Mouse (Mus musculus) kidney, adult 2 months (tissue): ENCODE results near the gene Prdm2. TPM values are rescaled to one million over a fixed set of nuclear protein-coding genes. Genes with fewer than 3 reads are reported as not detected.
A peak's percentile ranks its signal among the peaks of the same experiment; 100 is the strongest.

ENCODE experiments used
- DNase-seq: peaks from one replicate; pipeline ENCODE4 v3.0.0; 2021
- H3K27ac ChIP-seq: fragments of 200-500 bp; 2 replicates; pipeline ENCODE4 v1.5.1; 2012; ENCODE audit warnings: low read depth, low read length, control low read depth, inconsistent platforms; ENCODE audit not compliant: insufficient read depth
- H3K27me3 ChIP-seq: fragments of 200-500 bp; replicated peaks from 2 replicates; pipeline ENCODE4 v1.6.1; 2012; ENCODE audit warnings: mild to moderate bottlenecking, moderate library complexity, low read length, inconsistent platforms; ENCODE audit not compliant: control insufficient read depth, insufficient read depth
- H3K36me3 ChIP-seq: fragments of 200-500 bp; 2 replicates; pipeline ENCODE4 v1.6.1; 2012; ENCODE audit warnings: mild to moderate bottlenecking, moderate library complexity, low read length, inconsistent platforms; ENCODE audit not compliant: control insufficient read depth, insufficient read depth
- H3K4me1 ChIP-seq: fragments of 200-500 bp; 2 replicates; pipeline ENCODE4 v1.6.1; 2011; ENCODE audit warnings: low read length; ENCODE audit not compliant: control insufficient read depth, insufficient read depth
- H3K4me3 ChIP-seq: fragments of 200-500 bp; 2 replicates; pipeline ENCODE4 v1.5.1; 2011; ENCODE audit warnings: mild to moderate bottlenecking, low read depth, low read length, control low read depth; ENCODE audit not compliant: insufficient read depth
- CTCF ChIP-seq: fragments of 200-500 bp; conservative IDR thresholded peaks from 2 replicates; pipeline ENCODE4 v1.5.1; 2011; ENCODE audit warnings: low read depth, mild to moderate bottlenecking, control low read depth, low read length, moderate library complexity, mixed read lengths; ENCODE audit not compliant: insufficient read depth, insufficient read length
- POLR2A ChIP-seq: fragments of 200-500 bp; IDR thresholded peaks from one replicate; pipeline ENCODE4 v1.6.1; 2011; ENCODE audit warnings: low read depth, low read length, control low read depth
- WGBS: fragments of 180-500 bp; shearing (Covaris S2); methylation state at CpG from one replicate; pipeline ENCODE4 v1.1.7; 2018; 5-methylcytosine and 5-hydroxymethylcytosine counted together
- polyA plus RNA-seq: library from polyadenylated mRNA; depleted of rRNA; stranded (reverse); fragments of >200 nt; gene quantifications from 2 replicates; pipeline ENCODE4 v1.2.3, GENCODE M21; 2012

The Prdm2 gene
- polyA plus RNA-seq, 1 experiment: 13.9 TPM

DNA sequence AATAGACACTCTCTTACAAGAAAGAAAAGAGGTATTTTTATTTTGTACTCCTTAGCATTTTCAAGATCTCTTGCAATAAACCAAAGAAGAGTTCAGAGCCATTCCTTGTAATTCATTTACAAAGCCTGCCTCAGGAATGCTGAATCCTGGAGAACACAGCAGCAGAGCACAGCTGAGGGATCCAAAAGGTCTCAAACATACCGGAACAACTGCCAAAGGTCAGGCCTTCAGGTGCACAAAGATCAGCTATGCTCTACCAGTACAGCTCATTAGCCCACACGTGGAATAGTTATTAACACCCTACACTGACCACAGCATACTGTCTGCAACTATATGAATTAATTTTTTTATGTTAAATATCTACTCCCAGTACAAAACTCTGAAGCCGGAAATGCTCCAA, 44.7 kb downstream of the Prdm2 start:
- peak overlapping the region; percentile 67; the same call in 1 of the 2 replicates for H3K27ac ChIP-seq
- no peaks in the 10 kb centered on the region; the same call in 1 of the 2 replicates for H3K36me3 ChIP-seq

DNA sequence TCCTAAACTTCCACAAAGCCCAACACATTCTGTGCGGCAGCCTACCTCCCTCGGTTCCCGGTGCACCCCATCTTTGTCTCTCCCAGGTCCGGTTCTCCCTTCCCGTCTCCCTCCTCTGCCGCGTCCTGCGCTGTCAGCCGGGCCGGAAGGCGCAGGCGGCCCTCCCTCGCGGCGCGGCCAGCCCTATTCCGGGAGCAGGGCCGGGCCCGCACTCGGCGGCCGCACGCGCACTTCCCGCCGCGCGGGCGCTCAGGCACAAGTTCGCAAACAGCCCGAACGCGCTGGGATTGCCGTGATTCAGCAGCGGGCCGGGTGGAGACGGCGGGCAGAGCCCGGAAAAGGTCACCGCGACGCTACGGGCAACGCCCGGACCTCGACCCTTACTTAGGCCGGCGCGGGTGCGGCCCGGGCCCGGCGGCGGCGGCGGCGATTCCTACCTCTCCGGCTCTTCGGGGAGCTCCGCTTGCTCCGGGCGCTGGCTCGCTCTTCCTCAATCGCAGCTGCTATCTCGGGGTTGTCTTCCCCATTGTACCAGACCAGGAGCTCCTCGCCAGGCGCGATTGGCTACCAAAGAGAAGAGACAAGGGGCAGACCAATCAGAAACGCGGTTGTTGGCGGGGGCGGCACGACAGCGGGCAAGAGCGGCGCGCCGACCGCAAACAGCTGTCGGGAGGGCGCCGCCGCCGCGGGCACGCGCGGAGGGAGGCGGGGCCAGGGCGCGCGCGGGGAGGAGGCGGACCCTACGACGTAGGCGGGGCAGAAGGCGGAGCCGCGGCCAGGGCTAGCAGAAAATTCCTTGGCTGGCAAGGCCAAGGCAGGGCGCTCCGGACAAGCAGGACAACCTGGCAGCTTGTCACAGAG, 50.9 kb downstream of the Prdm2 start:
- WGBS: under 1% methylated on average over 102 of the region's 102 CpGs
- H3K36me3 ChIP-seq: no peaks in the 10 kb centered on the region
- no peaks in the 10 kb centered on the region for H3K27me3 ChIP-seq
- H3K4me1 ChIP-seq: peaks cover 22% of the 10 kb centered on the region
- DNase-seq: peak; percentile 100
- peak overlapping the region; percentile 96 for H3K27ac ChIP-seq
- peak overlapping the region; percentile 95 for H3K4me3 ChIP-seq
- TF ChIP-seq POLR2A (peak; percentile 81), CTCF (no peak)

More for the DNA sequence above, 44.7 kb downstream of the Prdm2 start:
- Histone ChIP-seq H3K4me3 (no peak overlapping the region), H3K4me1 (peaks cover 24% of the 10 kb centered on the region), H3K27me3 (no peaks in the 10 kb centered on the region)
- TF ChIP-seq POLR2A (no peak), CTCF (no peak)
- peak; percentile 89 for DNase-seq
- WGBS: 44% methylated on average over 3 of the region's 3 CpGs

DNA sequence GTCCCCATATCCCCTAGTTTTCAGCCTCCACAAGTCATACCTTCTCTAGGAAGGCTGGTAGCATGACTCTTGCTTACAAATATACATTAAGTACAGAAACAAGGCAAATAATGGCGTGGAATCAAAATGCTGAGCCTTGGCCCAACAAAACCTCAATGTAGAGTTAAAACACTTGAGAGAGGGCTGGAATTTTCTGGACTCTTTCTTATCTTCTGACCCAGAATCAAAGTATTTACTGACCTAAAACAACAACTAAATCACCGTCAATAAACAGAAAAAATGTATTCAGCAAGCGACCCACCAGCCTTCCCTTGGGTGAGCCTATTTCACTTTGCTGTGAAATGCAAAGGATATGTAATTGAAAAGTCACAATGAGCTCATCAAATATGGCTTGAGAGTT, 52.0 kb downstream of the Prdm2 start:
- H3K4me1 ChIP-seq: peaks cover 29% of the 10 kb centered on the region
- no peak for TF ChIP-seq POLR2A
- no peak for TF ChIP-seq CTCF
- WGBS: 34% methylated on average over 3 of the region's 3 CpGs
- H3K4me3 ChIP-seq: no peak overlapping the region; the same call in 1 of the 2 replicates
- H3K27ac ChIP-seq: no peak overlapping the region
- no peaks in the 10 kb centered on the region for H3K27me3 ChIP-seq
- no peak for DNase-seq
- no peaks in the 10 kb centered on the region for H3K36me3 ChIP-seq

DNA sequence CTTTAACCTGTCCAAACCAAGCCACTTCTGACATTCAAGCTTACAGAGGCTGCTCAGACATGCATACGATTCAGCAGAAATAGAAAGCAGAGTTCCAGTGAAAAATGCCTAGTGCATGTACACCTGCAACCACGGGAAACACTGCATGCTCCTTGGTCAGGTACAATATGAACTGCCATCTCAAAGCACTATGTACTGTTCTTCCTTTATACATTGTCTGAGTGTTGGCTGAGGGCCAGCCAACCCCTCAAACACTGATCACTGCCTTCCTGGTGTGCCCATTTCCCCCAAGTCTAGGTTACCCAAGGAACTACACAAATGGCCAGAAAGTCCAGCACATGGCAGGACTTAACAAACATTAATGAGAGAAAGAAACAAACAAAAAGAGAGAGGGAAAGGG, 53.5 kb downstream of the Prdm2 start:
- WGBS: 39% methylated on average over 2 of the region's 2 CpGs

DNA sequence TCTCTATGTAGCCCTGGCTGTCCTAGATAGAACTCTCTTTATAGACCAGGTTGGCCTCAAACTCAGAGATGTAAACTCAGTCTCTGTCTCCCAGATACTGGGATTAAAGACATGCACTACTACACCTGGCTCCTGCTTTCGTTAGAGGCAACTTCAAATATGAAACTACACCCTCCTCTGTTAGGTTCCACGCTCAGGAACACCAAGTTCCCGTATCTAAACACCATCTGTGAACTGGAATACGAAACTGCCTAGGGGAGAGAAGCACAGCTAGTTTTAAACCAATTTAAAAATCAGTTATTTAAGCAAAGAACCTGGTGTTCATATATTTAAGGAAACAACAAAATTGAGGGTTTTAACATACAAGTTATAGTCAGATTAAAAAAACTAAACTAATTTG, 56.9 kb downstream of the Prdm2 start:
- Histone ChIP-seq H3K27ac (no peak overlapping the region), H3K4me1 (peaks cover 46% of the 10 kb centered on the region)
- no peak for DNase-seq

More for the DNA sequence above, 53.5 kb downstream of the Prdm2 start:
- no peak for TF ChIP-seq CTCF
- no peak for TF ChIP-seq POLR2A
- Histone ChIP-seq H3K27ac (no peak overlapping the region; the same call in 1 of the 2 replicates), H3K36me3 (no peaks in the 10 kb centered on the region), H3K4me1 (peaks cover 40% of the 10 kb centered on the region), H3K4me3 (no peak overlapping the region), H3K27me3 (no peaks in the 10 kb centered on the region)
- DNase-seq: no peak

DNA sequence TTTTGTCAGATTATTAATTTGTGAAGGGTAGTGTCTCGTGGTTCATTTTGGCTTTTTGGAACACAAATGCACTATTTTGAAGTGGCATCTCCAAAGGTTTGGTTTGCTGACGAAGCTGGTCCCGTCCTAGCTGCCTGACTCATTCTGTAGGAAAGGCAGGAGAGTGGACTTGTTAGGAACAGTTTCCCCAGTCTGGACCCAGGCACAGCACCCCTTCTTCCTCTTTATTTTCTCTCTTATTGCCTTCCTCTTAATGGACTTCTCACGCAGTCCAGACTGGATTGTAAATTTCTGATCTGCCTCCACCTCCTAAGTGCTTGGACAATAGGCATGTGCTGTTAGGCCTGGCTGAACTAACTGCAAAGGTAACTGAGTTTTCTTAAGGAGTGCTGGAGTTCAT, 57.8 kb downstream of the Prdm2 start:
- TF ChIP-seq CTCF (no peak), POLR2A (no peak)
- Histone ChIP-seq H3K27me3 (no peaks in the 10 kb centered on the region), H3K4me3 (no peak overlapping the region), H3K4me1 (peaks cover 46% of the 10 kb centered on the region), H3K36me3 (no peaks in the 10 kb centered on the region), H3K27ac (no peak overlapping the region)
- 48% methylated on average over 4 of the region's 4 CpGs for WGBS
- DNase-seq: no peak

More for the DNA sequence above, 56.9 kb downstream of the Prdm2 start:
- TF ChIP-seq POLR2A: no peak
- TF ChIP-seq CTCF: no peak
- H3K27me3 ChIP-seq: no peaks in the 10 kb centered on the region
- no peaks in the 10 kb centered on the region for H3K36me3 ChIP-seq
- H3K4me3 ChIP-seq: no peak overlapping the region
- WGBS: 35% methylated on average over 4 of the region's 4 CpGs

DNA sequence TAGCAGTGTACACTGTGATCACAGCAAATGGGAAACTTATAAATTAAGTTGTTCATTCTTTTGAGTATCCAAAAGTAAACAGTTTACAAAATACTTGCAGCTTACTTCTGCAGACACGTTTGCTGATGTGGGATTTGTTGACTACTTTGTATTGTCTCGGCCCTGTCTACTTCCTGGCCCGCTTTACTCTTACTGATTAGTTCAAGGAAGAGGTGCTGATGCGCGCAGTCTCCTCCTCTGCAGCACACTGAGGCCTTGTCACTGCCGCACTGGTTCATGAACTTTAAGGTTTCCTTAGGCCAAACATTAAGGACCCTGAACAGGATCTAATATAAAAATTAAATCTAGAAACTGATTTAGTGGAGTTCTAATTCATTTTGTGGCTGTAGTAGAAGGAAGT, 58.2 kb downstream of the Prdm2 start:
- DNase-seq: no peak
- no peak overlapping the region for H3K4me3 ChIP-seq
- no peak overlapping the region for H3K27ac ChIP-seq
- H3K36me3 ChIP-seq: no peaks in the 10 kb centered on the region
- H3K4me1 ChIP-seq: peaks cover 43% of the 10 kb centered on the region
- H3K27me3 ChIP-seq: no peaks in the 10 kb centered on the region
- TF ChIP-seq POLR2A: no peak
- no peak for TF ChIP-seq CTCF
- 22% methylated on average over 6 of the region's 6 CpGs for WGBS
